Mouse (Mus musculus): ENCODE measurements around the gene Dennd5a. TPM values are rescaled to one million over a fixed set of nuclear protein-coding genes. Genes with fewer than 3 reads are reported as not detected.
A peak's percentile ranks its signal among the peaks of the same experiment; 100 is the strongest.

The Dennd5a gene
- polyA plus RNA-seq, 1 experiment from 2014 or later, result 30.2 TPM

GRCm38 (mm10) chr7:109958843-109959715, 1.2 kb downstream of the Dennd5a start:
- Histone ChIP-seq H3K4me3 (peak overlapping the region; percentile 90), H3K27ac (replicated peaks) (peak overlapping the region; percentile 97), H3K9me3 (replicated peaks) (peaks cover 7% of the 10 kb centered on the region; the same call in 1 of the 2 replicates), H3K36me3 (no peaks in the 10 kb centered on the region), H3K4me1 (peaks cover 40% of the 10 kb centered on the region), H3K27me3 (ENCODE audit: low read depth, poor library complexity, severe bottlenecking) (peaks cover 10% of the 10 kb centered on the region; the same call in 1 of the 2 replicates)
- DNase-seq (ENCODE audit: low spot score), result no peak
- 10% methylated on average over 18 of the region's 18 CpGs for WGBS

- 0 out of 2 replicates have a peak overlapping the region, but pooled peaks have one; percentile 53 for H3K27ac ChIP-seq (replicated peaks)
- WGBS, result 84% methylated on average over 8 of the region's 8 CpGs
- no peaks in the 10 kb centered on the region for H3K9me3 ChIP-seq (replicated peaks)
- DNase-seq (ENCODE audit: low spot score), result no peak
- no peaks in the 10 kb centered on the region for H3K36me3 ChIP-seq
- peak overlapping the region; percentile 90 for H3K4me3 ChIP-seq
- peaks cover 40% of the 10 kb centered on the region for H3K4me1 ChIP-seq
- peaks cover 10% of the 10 kb centered on the region; the same call in 1 of the 2 replicates for H3K27me3 ChIP-seq (ENCODE audit: low read depth, poor library complexity, severe bottlenecking)
Measured at GRCm38 (mm10) chr7:109957996-109958789, 2.1 kb downstream of the Dennd5a start.

- no peak for DNase-seq (ENCODE audit: low spot score)
- WGBS, result 72% methylated on average over 6 of the region's 6 CpGs
- no peak overlapping the region for H3K4me3 ChIP-seq
- no peaks in the 10 kb centered on the region for H3K9me3 ChIP-seq (replicated peaks)
- no peaks in the 10 kb centered on the region for H3K27me3 ChIP-seq (ENCODE audit: low read depth, poor library complexity, severe bottlenecking)
- peaks cover 30% of the 10 kb centered on the region for H3K4me1 ChIP-seq
- no peak overlapping the region for H3K27ac ChIP-seq (replicated peaks)
- no peaks in the 10 kb centered on the region for H3K36me3 ChIP-seq
Measured at GRCm38 (mm10) chr7:109954622-109955401, 5.5 kb downstream of the Dennd5a start.

GRCm38 (mm10) chr7:109951297-109951696, 9.0 kb downstream of the Dennd5a start:
- 92% methylated on average over 4 of the region's 4 CpGs for WGBS

GRCm38 (mm10) chr7:109944421-109945034, 15.7 kb downstream of the Dennd5a start:
- Histone ChIP-seq H3K36me3 (peaks cover 12% of the 10 kb centered on the region), H3K27me3 (ENCODE audit: low read depth, poor library complexity, severe bottlenecking) (no peaks in the 10 kb centered on the region), H3K27ac (replicated peaks) (no peak overlapping the region), H3K9me3 (replicated peaks) (no peaks in the 10 kb centered on the region), H3K4me1 (peaks cover 10% of the 10 kb centered on the region), H3K4me3 (no peak overlapping the region)
- WGBS, result 71% methylated on average over 6 of the region's 6 CpGs
- DNase-seq (ENCODE audit: low spot score), result no peak

More at GRCm38 (mm10) chr7:109951297-109951696, 9.0 kb downstream of the Dennd5a start:
- no peaks in the 10 kb centered on the region for H3K27me3 ChIP-seq (ENCODE audit: low read depth, poor library complexity, severe bottlenecking)
- no peaks in the 10 kb centered on the region for H3K9me3 ChIP-seq (replicated peaks)
- no peak overlapping the region for H3K4me3 ChIP-seq
- H3K27ac ChIP-seq (replicated peaks), result no peak overlapping the region
- no peak for DNase-seq (ENCODE audit: low spot score)
- no peaks in the 10 kb centered on the region for H3K36me3 ChIP-seq
- peaks cover 6% of the 10 kb centered on the region; the same call in 1 of the 2 replicates for H3K4me1 ChIP-seq

- H3K4me1 ChIP-seq, result 0 out of 2 replicates have a peak, but pooled peaks cover 8% of the 10 kb centered on the region
- H3K9me3 ChIP-seq (replicated peaks), result no peaks in the 10 kb centered on the region
- H3K4me3 ChIP-seq, result no peak overlapping the region
- H3K27ac ChIP-seq (replicated peaks), result no peak overlapping the region
- peaks cover 87% of the 10 kb centered on the region for H3K36me3 ChIP-seq
- H3K27me3 ChIP-seq (ENCODE audit: low read depth, poor library complexity, severe bottlenecking), result no peaks in the 10 kb centered on the region
- DNase-seq (ENCODE audit: low spot score), result no peak
Measured at GRCm38 (mm10) chr7:109929628-109930027, 30.6 kb downstream of the Dennd5a start.

- Histone ChIP-seq H3K9me3 (replicated peaks) (no peaks in the 10 kb centered on the region), H3K4me1 (0 out of 2 replicates have a peak, but pooled peaks cover 8% of the 10 kb centered on the region), H3K27ac (replicated peaks) (no peak overlapping the region), H3K4me3 (no peak overlapping the region), H3K27me3 (ENCODE audit: low read depth, poor library complexity, severe bottlenecking) (no peaks in the 10 kb centered on the region), H3K36me3 (peaks cover 87% of the 10 kb centered on the region)
- 87% methylated on average over 6 of the region's 6 CpGs for WGBS
- DNase-seq (ENCODE audit: low spot score), result no peak
Measured at GRCm38 (mm10) chr7:109928365-109928764, 31.9 kb downstream of the Dennd5a start.

GRCm38 (mm10) chr7:109924965-109925364, 35.3 kb downstream of the Dennd5a start:
- Histone ChIP-seq H3K36me3 (peaks cover 87% of the 10 kb centered on the region), H3K4me3 (no peak overlapping the region), H3K27me3 (ENCODE audit: low read depth, poor library complexity, severe bottlenecking) (no peaks in the 10 kb centered on the region), H3K4me1 (0 out of 2 replicates have a peak, but pooled peaks cover 8% of the 10 kb centered on the region), H3K9me3 (replicated peaks) (no peaks in the 10 kb centered on the region), H3K27ac (replicated peaks) (no peak overlapping the region)
- no peak for DNase-seq (ENCODE audit: low spot score)
- WGBS, result 92% methylated on average over 2 of the region's 2 CpGs

GRCm38 (mm10) chr7:109922889-109923288, 37.4 kb downstream of the Dennd5a start:
- Histone ChIP-seq H3K36me3 (peaks cover 89% of the 10 kb centered on the region), H3K4me1 (0 out of 2 replicates have a peak, but pooled peaks cover 8% of the 10 kb centered on the region), H3K27me3 (ENCODE audit: low read depth, poor library complexity, severe bottlenecking) (no peaks in the 10 kb centered on the region), H3K4me3 (no peak overlapping the region), H3K9me3 (replicated peaks) (no peaks in the 10 kb centered on the region), H3K27ac (replicated peaks) (no peak overlapping the region)
- no peak for DNase-seq (ENCODE audit: low spot score)
- WGBS, result 96% methylated on average over 4 of the region's 4 CpGs

- no peaks in the 10 kb centered on the region for H3K27me3 ChIP-seq (ENCODE audit: low read depth, poor library complexity, severe bottlenecking)
- peaks cover 98% of the 10 kb centered on the region for H3K36me3 ChIP-seq
- 100% methylated on average over 2 of the region's 2 CpGs for WGBS
- H3K27ac ChIP-seq (replicated peaks), result no peak overlapping the region
- H3K4me1 ChIP-seq, result no peaks in the 10 kb centered on the region
- H3K9me3 ChIP-seq (replicated peaks), result no peaks in the 10 kb centered on the region; the same call in 1 of the 2 replicates
- no peak overlapping the region for H3K4me3 ChIP-seq
- DNase-seq (ENCODE audit: low spot score), result no peak
Measured at GRCm38 (mm10) chr7:109906165-109906564, 54.1 kb downstream of the Dennd5a start.

GRCm38 (mm10) chr7:109900921-109901320, 59.3 kb downstream of the Dennd5a start:
- H3K36me3 ChIP-seq, result peaks cover 100% of the 10 kb centered on the region
- 91% methylated on average over 9 of the region's 9 CpGs for WGBS
- DNase-seq (ENCODE audit: low spot score), result no peak

GRCm38 (mm10) chr7:109898911-109899310, 61.4 kb downstream of the Dennd5a start:
- no peak for DNase-seq (ENCODE audit: low spot score)
- Histone ChIP-seq H3K27me3 (ENCODE audit: low read depth, poor library complexity, severe bottlenecking) (no peaks in the 10 kb centered on the region), H3K27ac (replicated peaks) (no peak overlapping the region), H3K4me3 (no peak overlapping the region), H3K9me3 (replicated peaks) (no peaks in the 10 kb centered on the region), H3K36me3 (peaks cover 100% of the 10 kb centered on the region), H3K4me1 (no peaks in the 10 kb centered on the region)

More at GRCm38 (mm10) chr7:109900921-109901320, 59.3 kb downstream of the Dennd5a start:
- H3K4me3 ChIP-seq, result no peak overlapping the region
- no peaks in the 10 kb centered on the region for H3K27me3 ChIP-seq (ENCODE audit: low read depth, poor library complexity, severe bottlenecking)
- H3K9me3 ChIP-seq (replicated peaks), result no peaks in the 10 kb centered on the region
- no peak overlapping the region for H3K27ac ChIP-seq (replicated peaks)
- no peaks in the 10 kb centered on the region for H3K4me1 ChIP-seq

Measured in midbrain, embryonic 10.5 days (tissue).